Mouse (Mus musculus): ENCODE measurements at regions not wholly inside any gene's neighbourhood (a gene's known extent, or its start where the extent isn't known, plus 50 kb on each side); places are given as distances from the start of the nearest gene placed in this dataset.
A peak's percentile ranks its signal among the peaks of the same experiment; 100 is the strongest.

DNA sequence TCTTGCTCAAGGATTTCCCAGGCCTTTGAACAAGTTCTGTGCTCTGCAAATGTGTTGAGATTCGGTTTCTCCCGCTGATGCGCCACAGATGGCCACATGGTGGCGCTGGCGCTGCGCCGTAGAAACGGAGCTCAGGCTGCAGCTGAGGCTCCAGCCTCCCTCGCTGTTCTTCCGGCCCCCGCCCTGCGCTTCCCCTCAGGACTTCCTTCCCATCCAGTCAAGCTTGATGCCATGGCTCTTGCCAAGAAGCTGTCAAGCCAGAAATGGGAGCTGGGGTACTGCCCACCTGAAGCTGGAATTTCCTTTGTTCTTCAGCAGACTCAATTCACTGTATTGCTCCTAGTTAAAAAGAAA lies 263.9 kb downstream of the Mpdz start:
- DNase-seq (ENCODE audit: low spot score), result peak; percentile 73

GRCm38 (mm10) chr4:81216123-81216522 lies 226.5 kb downstream of the Mpdz start:
- no peak for DNase-seq (ENCODE audit: low spot score)

DNA sequence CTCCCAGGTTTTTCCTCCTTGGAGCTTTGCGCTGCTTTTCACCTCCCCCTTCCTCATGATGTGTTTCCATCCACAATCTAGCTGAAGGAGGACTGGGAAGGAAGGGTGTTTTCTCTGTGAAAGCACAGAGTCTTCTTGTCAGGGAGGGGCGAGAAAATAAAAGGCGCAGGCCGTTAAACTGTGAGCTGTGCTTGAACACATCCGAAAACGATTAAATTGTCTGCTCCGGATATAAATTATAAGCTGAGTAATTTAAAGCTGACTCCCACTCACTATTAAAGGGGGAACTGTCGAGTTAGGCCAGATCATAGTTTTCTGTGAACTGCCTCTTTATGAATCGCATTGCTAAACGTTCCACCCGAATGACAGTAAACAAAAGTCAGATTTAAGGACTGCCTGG lies 224.6 kb downstream of the Mpdz start:
- no peak for DNase-seq (ENCODE audit: low spot score)

- no peak for DNase-seq (ENCODE audit: low spot score)
Observed at GRCm38 (mm10) chr4:81222034-81222433, 220.6 kb downstream of the Mpdz start.

- no peak for DNase-seq (ENCODE audit: low spot score)
Observed at GRCm38 (mm10) chr4:81222468-81223175, 220.0 kb downstream of the Mpdz start.

Data from gastrocnemius, adult 18-20 months (tissue).